Mouse (Mus musculus): ENCODE data around the gene Ctdnep1. TPM values are rescaled to one million over a fixed set of nuclear protein-coding genes. Genes with fewer than 3 reads are reported as not detected.

Gene Ctdnep1
- polyA plus RNA-seq, 1 experiment, result 110 TPM

DNA sequence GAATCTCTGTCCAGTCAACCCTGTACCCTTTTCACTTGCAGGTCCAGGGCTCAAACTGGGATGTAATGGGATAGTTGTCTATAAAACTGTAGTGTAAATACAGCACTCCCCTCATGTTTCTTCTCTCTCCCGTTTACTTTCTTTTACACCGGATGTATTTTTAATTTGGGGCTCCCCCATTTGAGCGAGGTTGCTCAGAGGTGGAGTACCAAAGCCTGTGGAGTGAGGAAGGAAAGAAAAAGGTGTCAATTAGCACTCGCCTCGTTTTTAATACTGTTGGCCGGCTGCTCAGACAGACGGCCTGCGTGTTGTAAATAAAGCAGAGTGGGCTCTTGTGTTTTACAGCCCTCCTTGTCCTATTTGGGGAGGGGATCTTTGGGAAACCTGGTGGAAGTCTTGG, 18.7 kb downstream of the Ctdnep1 start:
- TF ChIP-seq POLR2A (IDR thresholded peaks at IDR 0.05; ENCODE audit: borderline replicate concordance, extremely low read depth, insufficient read depth, insufficient read length, poor library complexity, severe bottlenecking) (no peak), CTCF (IDR thresholded peaks at IDR 0.05; ENCODE audit: borderline replicate concordance, extremely low read depth, insufficient read depth, insufficient read length) (no peak)
- no peak for DNase-seq (ENCODE audit: low read depth)

DNA sequence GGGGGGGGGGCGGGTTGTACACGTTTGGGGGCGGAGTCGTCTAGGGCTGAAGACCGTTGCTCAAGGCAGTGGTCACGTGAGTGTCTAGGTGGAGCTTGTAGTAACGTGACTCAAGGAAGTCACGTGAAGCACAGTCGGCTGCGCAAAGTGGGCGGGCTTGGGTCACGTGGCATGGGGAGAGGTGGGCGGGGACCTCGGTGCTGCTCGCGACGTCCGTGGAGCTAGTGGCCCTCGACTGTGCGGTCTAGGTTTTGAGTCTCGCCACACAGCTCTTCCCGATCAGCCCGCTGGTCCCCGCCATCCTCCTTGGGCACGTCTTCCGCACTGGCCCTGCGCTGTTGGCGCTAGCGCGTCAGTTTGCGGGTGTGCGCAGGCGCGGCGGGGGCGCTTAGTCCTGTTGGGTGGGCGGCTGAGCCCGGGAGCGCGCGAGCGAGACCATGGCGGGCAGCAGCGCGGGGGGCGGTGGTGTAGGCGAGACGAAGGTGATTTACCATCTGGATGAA, 19.5 kb downstream of the Ctdnep1 start, which contains the start of gene Dvl2:
Gene Dvl2, plus strand, starts transcription at position 200 of the 503 bp plus-strand sequence.
- peak; percentile 72; the same call in 1 of the 2 replicates for TF ChIP-seq POLR2A (IDR thresholded peaks at IDR 0.05; ENCODE audit: borderline replicate concordance, extremely low read depth, insufficient read depth, insufficient read length, poor library complexity, severe bottlenecking)
- no peak for TF ChIP-seq CTCF (IDR thresholded peaks at IDR 0.05; ENCODE audit: borderline replicate concordance, extremely low read depth, insufficient read depth, insufficient read length)
- DNase-seq (ENCODE audit: low read depth), result peak; percentile 99

DNA sequence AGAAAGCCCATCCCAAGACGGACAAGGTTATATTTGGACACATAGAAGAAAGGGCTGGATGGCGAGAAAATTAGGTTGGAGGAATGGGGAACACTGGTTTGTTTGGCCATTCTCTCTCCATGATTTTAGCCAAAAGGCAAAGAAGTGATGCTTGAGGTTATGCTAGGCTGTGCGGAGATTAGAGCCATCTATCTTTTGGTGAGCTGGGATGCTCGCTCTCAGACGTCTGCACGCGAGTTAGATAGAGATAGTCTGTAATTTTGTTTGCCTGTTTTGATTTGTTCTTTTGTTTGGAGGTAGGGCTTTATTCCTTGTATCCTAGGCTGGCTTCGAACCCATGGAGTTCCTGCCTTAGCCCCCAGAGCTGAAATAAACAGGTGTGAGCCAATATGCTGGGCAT, 20.2 kb downstream of the Ctdnep1 start:
- TF ChIP-seq CTCF (IDR thresholded peaks at IDR 0.05; ENCODE audit: borderline replicate concordance, extremely low read depth, insufficient read depth, insufficient read length), result no peak
- no peak for TF ChIP-seq POLR2A (IDR thresholded peaks at IDR 0.05; ENCODE audit: borderline replicate concordance, extremely low read depth, insufficient read depth, insufficient read length, poor library complexity, severe bottlenecking)
- no peak for DNase-seq (ENCODE audit: low read depth)

DNA sequence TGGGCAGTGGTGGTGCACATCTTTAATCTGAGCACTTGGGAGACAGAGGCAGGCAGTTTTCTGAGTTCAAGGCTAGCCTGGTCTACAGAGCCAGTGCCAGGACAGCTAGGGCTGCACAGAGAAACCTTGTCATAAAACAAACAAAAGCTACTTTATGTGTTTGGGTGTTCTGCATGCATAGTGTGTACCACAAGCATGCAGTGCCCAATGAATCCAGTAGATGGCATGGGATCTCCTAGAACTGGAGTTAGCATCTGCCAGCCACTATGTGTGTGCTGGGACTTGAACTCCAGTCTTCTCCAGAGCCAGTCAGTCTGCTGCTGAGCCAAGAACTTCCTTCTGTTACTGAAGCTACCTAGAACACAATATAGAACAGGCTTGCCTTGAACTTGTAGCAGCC, 20.9 kb downstream of the Ctdnep1 start:
- peak; percentile 62 for DNase-seq (ENCODE audit: low read depth)
- no peak for TF ChIP-seq POLR2A (IDR thresholded peaks at IDR 0.05; ENCODE audit: borderline replicate concordance, extremely low read depth, insufficient read depth, insufficient read length, poor library complexity, severe bottlenecking)
- TF ChIP-seq CTCF (IDR thresholded peaks at IDR 0.05; ENCODE audit: borderline replicate concordance, extremely low read depth, insufficient read depth, insufficient read length), result peak; percentile 48; the same call in 1 of the 2 replicates

DNA sequence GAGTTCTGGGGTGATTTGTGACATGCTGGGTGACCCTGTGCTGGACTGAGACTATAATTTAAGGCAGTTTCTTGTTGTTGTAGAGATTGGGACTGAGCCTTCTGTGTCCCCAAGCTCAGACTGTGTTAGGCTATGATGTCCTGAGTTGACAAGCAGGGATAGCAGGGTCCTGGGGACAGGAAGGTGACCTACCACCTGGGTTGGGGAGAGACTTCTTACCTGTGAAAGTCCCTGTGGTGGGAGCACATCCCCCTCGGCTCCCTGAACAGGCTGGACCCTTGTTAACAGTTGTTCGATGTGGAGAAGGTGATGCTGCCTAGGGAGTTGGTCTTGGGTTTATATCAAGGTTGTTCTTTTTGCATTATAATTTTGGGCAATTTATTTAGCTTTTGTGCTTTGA, 21.5 kb downstream of the Ctdnep1 start:
- TF ChIP-seq CTCF (IDR thresholded peaks at IDR 0.05; ENCODE audit: borderline replicate concordance, extremely low read depth, insufficient read depth, insufficient read length), result no peak
- TF ChIP-seq POLR2A (IDR thresholded peaks at IDR 0.05; ENCODE audit: borderline replicate concordance, extremely low read depth, insufficient read depth, insufficient read length, poor library complexity, severe bottlenecking), result no peak
- no peak for DNase-seq (ENCODE audit: low read depth)

DNA sequence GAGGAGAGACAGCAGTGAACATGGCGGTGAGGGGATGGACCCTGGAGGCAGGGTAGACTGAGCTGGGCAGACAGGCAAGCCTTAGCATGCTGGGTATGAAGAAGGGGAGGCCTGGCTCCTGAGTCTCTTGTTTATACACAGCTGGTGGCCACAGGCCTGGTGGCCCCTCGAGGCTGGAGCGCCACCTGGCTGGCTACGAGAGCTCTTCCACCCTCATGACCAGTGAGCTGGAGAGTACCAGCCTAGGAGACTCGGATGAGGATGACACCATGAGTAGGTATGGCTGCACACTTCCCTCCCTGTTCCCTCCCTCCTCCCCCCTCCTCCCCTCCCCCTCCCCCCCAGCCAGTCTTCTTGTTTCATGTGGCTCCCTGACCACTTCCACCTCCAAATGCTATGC, 24.6 kb downstream of the Ctdnep1 start:
- DNase-seq (ENCODE audit: low read depth), result no peak
- TF ChIP-seq CTCF (IDR thresholded peaks at IDR 0.05; ENCODE audit: borderline replicate concordance, extremely low read depth, insufficient read depth, insufficient read length) (peak; percentile 42), POLR2A (IDR thresholded peaks at IDR 0.05; ENCODE audit: borderline replicate concordance, extremely low read depth, insufficient read depth, insufficient read length, poor library complexity, severe bottlenecking) (no peak)

DNA sequence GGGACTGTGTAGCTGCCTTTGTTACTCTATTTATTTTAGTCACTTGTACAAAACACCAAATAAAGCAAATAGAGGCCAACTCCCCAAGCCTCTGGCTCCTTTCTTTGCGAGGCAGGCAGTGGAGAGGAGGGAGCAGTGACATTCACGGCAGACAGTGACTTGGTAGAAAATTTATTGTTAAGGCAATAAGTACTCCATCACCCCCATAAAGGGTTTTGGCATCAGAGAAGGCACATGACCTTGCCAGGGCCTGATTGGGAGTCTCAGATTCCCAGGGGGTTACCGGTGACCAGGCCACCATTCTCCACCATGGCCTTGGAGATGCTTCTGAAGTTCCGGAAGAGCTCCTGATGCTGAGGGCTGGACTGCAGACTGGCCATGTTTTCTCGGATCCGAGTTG, 29.1 kb downstream of the Ctdnep1 start:
- DNase-seq (ENCODE audit: low read depth), result no peak
- TF ChIP-seq POLR2A (IDR thresholded peaks at IDR 0.05; ENCODE audit: borderline replicate concordance, extremely low read depth, insufficient read depth, insufficient read length, poor library complexity, severe bottlenecking), result no peak
- TF ChIP-seq CTCF (IDR thresholded peaks at IDR 0.05; ENCODE audit: borderline replicate concordance, extremely low read depth, insufficient read depth, insufficient read length), result no peak

DNA sequence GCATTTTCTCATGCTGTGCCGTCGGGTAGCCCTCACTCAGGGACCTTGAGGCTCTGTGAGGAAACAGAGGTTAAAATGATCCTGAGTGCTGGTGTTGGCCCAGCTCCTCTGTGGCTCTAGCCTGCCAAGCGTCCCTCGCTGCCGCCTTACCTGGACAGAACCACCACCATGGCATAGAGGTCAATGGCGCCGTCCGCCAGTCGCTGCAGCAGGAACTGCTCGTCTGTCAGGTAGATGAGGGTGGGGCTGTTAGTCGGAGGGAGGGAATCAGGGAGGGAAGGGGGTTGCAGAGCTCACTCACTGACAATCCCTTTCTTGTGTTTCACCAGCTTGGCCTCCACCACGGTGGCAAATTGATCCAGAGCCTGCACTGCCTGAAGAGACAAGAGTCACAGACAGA, 29.6 kb downstream of the Ctdnep1 start:
- TF ChIP-seq CTCF (IDR thresholded peaks at IDR 0.05; ENCODE audit: borderline replicate concordance, extremely low read depth, insufficient read depth, insufficient read length), result no peak
- TF ChIP-seq POLR2A (IDR thresholded peaks at IDR 0.05; ENCODE audit: borderline replicate concordance, extremely low read depth, insufficient read depth, insufficient read length, poor library complexity, severe bottlenecking), result no peak
- no peak for DNase-seq (ENCODE audit: low read depth)

DNA sequence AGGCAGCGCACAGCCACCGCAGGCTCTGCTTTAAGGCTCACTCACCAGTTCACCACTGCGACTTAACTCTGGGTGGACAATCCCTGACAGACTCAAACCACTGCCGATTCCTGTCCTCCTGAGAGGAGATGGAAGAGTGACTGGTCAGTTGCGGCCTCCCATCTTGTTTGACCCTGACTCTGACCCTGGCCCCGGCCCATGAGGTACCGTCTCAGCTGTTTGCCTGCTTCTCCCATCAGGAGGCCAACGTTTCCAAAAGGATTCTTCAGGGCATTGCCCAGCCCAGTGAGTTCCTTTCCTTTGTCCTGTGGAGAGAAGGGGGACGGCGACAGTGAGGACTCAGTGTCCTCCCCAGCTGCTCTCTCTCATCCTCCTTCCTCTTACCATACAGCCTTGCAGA, 30.0 kb downstream of the Ctdnep1 start:
- no peak for DNase-seq (ENCODE audit: low read depth)
- no peak for TF ChIP-seq POLR2A (IDR thresholded peaks at IDR 0.05; ENCODE audit: borderline replicate concordance, extremely low read depth, insufficient read depth, insufficient read length, poor library complexity, severe bottlenecking)
- TF ChIP-seq CTCF (IDR thresholded peaks at IDR 0.05; ENCODE audit: borderline replicate concordance, extremely low read depth, insufficient read depth, insufficient read length), result no peak

DNA sequence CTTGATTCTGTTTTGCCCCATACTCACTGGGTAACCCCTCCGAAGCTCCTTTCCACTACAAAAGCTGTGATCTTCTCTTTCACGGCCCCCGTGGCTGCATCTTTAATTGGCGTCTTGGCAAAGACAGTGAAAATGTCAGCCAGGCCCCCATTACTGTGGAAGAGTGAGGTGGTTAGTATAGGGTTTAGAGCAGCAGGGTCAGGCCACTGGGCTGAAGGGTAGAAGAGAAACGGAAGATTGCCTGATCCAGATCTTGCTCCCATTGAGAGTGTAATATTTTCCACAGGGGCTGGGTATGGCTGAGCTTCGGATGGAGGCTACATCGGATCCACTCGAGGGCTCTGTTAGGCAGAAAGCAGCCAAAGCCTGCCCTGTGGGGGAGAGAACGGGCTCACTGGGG, 32.0 kb downstream of the Ctdnep1 start:
- DNase-seq (ENCODE audit: low read depth), result no peak
- TF ChIP-seq CTCF (IDR thresholded peaks at IDR 0.05; ENCODE audit: borderline replicate concordance, extremely low read depth, insufficient read depth, insufficient read length) (no peak), POLR2A (IDR thresholded peaks at IDR 0.05; ENCODE audit: borderline replicate concordance, extremely low read depth, insufficient read depth, insufficient read length, poor library complexity, severe bottlenecking) (no peak)

DNA sequence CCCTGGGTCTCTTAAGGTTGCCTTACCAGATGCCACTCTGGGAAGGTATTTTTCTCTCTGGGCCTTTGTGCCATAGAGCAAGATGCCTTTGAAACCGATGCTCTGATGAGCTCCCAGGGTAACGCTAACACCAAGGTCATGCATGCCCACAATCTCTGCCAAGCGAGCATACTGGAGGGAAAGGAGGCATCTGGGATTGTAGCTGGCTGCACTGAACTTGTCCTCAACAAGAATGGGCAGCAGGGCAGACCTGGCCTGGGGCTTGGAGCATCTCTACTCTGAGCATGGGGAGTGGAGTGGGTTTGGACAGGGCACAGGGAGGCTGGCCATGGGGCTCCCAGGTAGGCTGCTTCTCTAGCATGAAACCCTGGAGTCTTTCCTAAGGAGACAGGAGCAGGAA, 32.5 kb downstream of the Ctdnep1 start:
- TF ChIP-seq POLR2A (IDR thresholded peaks at IDR 0.05; ENCODE audit: borderline replicate concordance, extremely low read depth, insufficient read depth, insufficient read length, poor library complexity, severe bottlenecking) (no peak), CTCF (IDR thresholded peaks at IDR 0.05; ENCODE audit: borderline replicate concordance, extremely low read depth, insufficient read depth, insufficient read length) (no peak)
- no peak for DNase-seq (ENCODE audit: low read depth)

DNA sequence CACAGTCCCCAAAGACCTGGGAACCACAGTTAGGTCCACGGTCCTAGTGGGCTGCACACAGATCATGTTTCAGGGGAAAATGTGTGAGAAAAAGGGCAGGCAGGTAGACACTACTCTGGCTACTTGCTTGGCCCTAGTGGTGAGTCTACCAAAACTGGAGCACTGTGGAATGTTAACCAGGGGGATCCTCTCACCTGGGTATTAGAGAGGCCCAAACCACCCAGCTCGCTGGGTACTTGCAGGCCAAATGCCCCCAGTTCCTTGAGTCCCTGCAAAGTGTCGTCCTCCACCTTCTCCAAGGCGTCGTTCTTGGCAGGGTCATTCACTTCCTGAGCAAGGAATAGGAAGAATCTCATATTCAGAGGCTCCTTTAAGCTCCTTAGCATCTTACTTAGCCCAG, 33.1 kb downstream of the Ctdnep1 start:
- TF ChIP-seq CTCF (IDR thresholded peaks at IDR 0.05; ENCODE audit: borderline replicate concordance, extremely low read depth, insufficient read depth, insufficient read length) (no peak), POLR2A (IDR thresholded peaks at IDR 0.05; ENCODE audit: borderline replicate concordance, extremely low read depth, insufficient read depth, insufficient read length, poor library complexity, severe bottlenecking) (no peak)
- no peak for DNase-seq (ENCODE audit: low read depth)
